Mouse (Mus musculus): ENCODE measurements around the gene Samd8.

- TF ChIP-seq MAFK (IDR thresholded peaks at IDR 0.05; ENCODE audit: insufficient read depth, low read depth, low read length) (no peak), ZC3H11A (IDR thresholded peaks at IDR 0.05; ENCODE audit: borderline replicate concordance, low read depth, low read length) (no peak), ZNF384 (IDR thresholded peaks at IDR 0.05; ENCODE audit: low read depth, low read length) (no peak), HCFC1 (IDR thresholded peaks at IDR 0.05; ENCODE audit: borderline replicate concordance, insufficient read depth, low read length) (no peak)
Measured at GRCm38 (mm10) chr14:21740345-21740744, 10.0 kb upstream of the Samd8 start.

Data from ES-E14 (cell line).